In genomic region chr12:79059573-79059972, GRCm38 (mm10) we compare ENCODE assay signal across 19 mouse cellular contexts. TPM values are rescaled to one million over a fixed set of nuclear protein-coding genes. Genes with fewer than 3 reads are reported as not detected.
"Had no signal": no experiment of that assay in that cellular context is flagged by ENCODE, and none has a peak within 500 bp of the region (broad histone marks: within the 10 kb centered on the region; RNA-seq: fewer than 3 reads in every experiment).

No protein-coding gene starts in this region.

- H3K9ac ChIP-seq: limb, embryonic 12.5 days; limb, embryonic 15.5 days; liver, embryonic 14.5 days; liver, postnatal 0 days; midbrain, embryonic 12.5 days; midbrain, embryonic 15.5 days had no signal

- H3K4me2 ChIP-seq: limb, embryonic 12.5 days; limb, embryonic 15.5 days; liver, embryonic 11.5 days; midbrain, embryonic 12.5 days; midbrain, embryonic 15.5 days had no signal

- H3K4me1 ChIP-seq: limb, embryonic 12.5 days; limb, embryonic 15.5 days; midbrain, embryonic 12.5 days; midbrain, embryonic 15.5 days had no signal

- H3K9me3 ChIP-seq: limb, embryonic 12.5 days; limb, embryonic 15.5 days; midbrain, embryonic 12.5 days; midbrain, embryonic 15.5 days had no signal

- H3K27me3 ChIP-seq: limb, embryonic 12.5 days; limb, embryonic 15.5 days; midbrain, embryonic 12.5 days; midbrain, embryonic 15.5 days had no signal

- ATAC-seq: inflammation-experienced regulatory T-cells, adult 6 months; liver, postnatal 0 days; midbrain, embryonic 15.5 days had no signal

- DNase-seq: kidney, adult 18-20 months; kidney, adult 9 months; kidney, postnatal 14 days; kidney, postnatal 4 days; left cerebral cortex, postnatal 4 days; liver, postnatal 0 days; right cerebral cortex, adult 18-20 months; right cerebral cortex, postnatal 14 days; right cerebral cortex, postnatal 4 days; thymus, adult 2 months; thymus, postnatal 25 days had no signal

- H3K27ac ChIP-seq: limb, embryonic 12.5 days; limb, embryonic 15.5 days; liver, embryonic 14.5 days; midbrain, embryonic 12.5 days; midbrain, embryonic 15.5 days had no signal

- H3K4me3 ChIP-seq: limb, embryonic 12.5 days; limb, embryonic 15.5 days; midbrain, embryonic 12.5 days; midbrain, embryonic 15.5 days had no signal

RNA-seq across cellular contexts. Expression of gene Plekhh1, which starts 30.6 kb away (rescaled TPM):
- total RNA-seq: megakaryocyte-erythroid progenitor cell, adult 5-6 weeks had no signal
